Mouse (Mus musculus) testis, adult 2 months (tissue): ENCODE data around the gene Hpse.

Source experiments
- CTCF ChIP-seq: fragments of 200-500 bp; IDR thresholded peaks from 2 replicates; pipeline ENCODE4 v1.5.1; 2012; ENCODE audit warnings: low read depth, mild to moderate bottlenecking, inconsistent platforms, low read length, moderate library complexity; ENCODE audit not compliant: control insufficient read depth, insufficient read depth, insufficient replicate concordance
- POLR2A ChIP-seq: fragments of 200-500 bp; IDR thresholded peaks from 2 replicates; pipeline ENCODE4 v1.6.1; 2012; ENCODE audit warnings: low read depth, mild to moderate bottlenecking, inconsistent platforms, low read length, moderate library complexity; ENCODE audit not compliant: control insufficient read depth

DNA sequence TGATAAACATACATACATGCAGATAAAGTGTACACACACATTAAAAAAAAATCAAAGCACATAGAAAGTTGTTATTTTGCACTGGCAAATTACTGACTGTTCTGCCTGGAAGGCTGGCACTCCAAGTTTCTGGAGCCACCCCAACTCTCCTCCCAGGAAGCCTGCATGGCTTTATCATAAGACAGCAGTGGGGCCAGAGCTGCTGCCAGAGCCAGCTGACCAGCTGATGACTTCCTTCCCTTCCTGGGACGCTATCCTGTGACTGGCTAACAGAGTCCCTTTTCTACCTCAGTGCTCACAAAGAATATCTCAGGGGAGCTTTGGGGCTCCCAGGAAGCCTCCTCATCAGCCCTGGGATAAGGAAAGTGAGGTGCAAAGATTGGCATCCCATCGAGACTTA, 9.5 kb downstream of the Hpse start:
- TF ChIP-seq POLR2A (no peak), CTCF (no peak)
